Mouse (Mus musculus) neural tube, embryonic 10.5 days (tissue): ENCODE measurements around the gene Adam33.
"Not testable (repeated sequence)": the region's sequence is repeated elsewhere in the genome, so short reads cannot be mapped to it uniquely, and the experiment has no call there.

Source experiments
- DNase-seq: peaks from one replicate; pipeline ENCODE4 v3.0.0-alpha.2; 2017; ENCODE audit warnings: low spot score; ENCODE audit errors: extremely low spot score

The Adam33 gene

GRCm38 (mm10) chr2:131063404-131063864, at the start of gene Adam33:
Gene Adam33, minus strand, starts transcription at chr2:131063814.
- peak; percentile 29 for DNase-seq

- no peak for DNase-seq
Measured at GRCm38 (mm10) chr2:131105989-131106388, 42.4 kb upstream of the Adam33 start.

GRCm38 (mm10) chr2:131105061-131105460, 41.4 kb upstream of the Adam33 start:
- not testable (repeated sequence) for DNase-seq

GRCm38 (mm10) chr2:131104021-131104420, 40.4 kb upstream of the Adam33 start:
- DNase-seq, result no peak

- no peak for DNase-seq
Measured at GRCm38 (mm10) chr2:131101530-131101929, 37.9 kb upstream of the Adam33 start.

- no peak for DNase-seq
Measured at GRCm38 (mm10) chr2:131097087-131097486, 33.5 kb upstream of the Adam33 start.

- DNase-seq, result peak; percentile 52
Measured at GRCm38 (mm10) chr2:131096101-131096795, 32.6 kb upstream of the Adam33 start.

GRCm38 (mm10) chr2:131094823-131095222, 31.2 kb upstream of the Adam33 start:
- peak; percentile 80 for DNase-seq

GRCm38 (mm10) chr2:131093577-131093976, 30.0 kb upstream of the Adam33 start:
- no peak for DNase-seq

- no peak for DNase-seq
Measured at GRCm38 (mm10) chr2:131090852-131091251, 27.2 kb upstream of the Adam33 start.

GRCm38 (mm10) chr2:131089634-131090033, 26.0 kb upstream of the Adam33 start:
- no peak for DNase-seq

GRCm38 (mm10) chr2:131088581-131088980, 25.0 kb upstream of the Adam33 start:
- no peak for DNase-seq

- no peak for DNase-seq
Measured at GRCm38 (mm10) chr2:131086667-131087390, 23.2 kb upstream of the Adam33 start, which contains the start of gene Siglec1. Gene Siglec1, minus strand, starts transcription at chr2:131086765.

GRCm38 (mm10) chr2:131084206-131084605, 20.6 kb upstream of the Adam33 start:
- no peak for DNase-seq

GRCm38 (mm10) chr2:131080507-131080906, 16.9 kb upstream of the Adam33 start:
- DNase-seq, result no peak

GRCm38 (mm10) chr2:131072536-131072935, 8.9 kb upstream of the Adam33 start:
- no peak for DNase-seq

- DNase-seq, result no peak
Measured at GRCm38 (mm10) chr2:131067481-131067880, 3.9 kb upstream of the Adam33 start.

- DNase-seq, result no peak
Measured at GRCm38 (mm10) chr2:131066342-131066741, 2.7 kb upstream of the Adam33 start.

- DNase-seq, result no peak
Measured at GRCm38 (mm10) chr2:131061607-131062006, 2.0 kb downstream of the Adam33 start.

GRCm38 (mm10) chr2:131060784-131061183, 2.8 kb downstream of the Adam33 start:
- no peak for DNase-seq

GRCm38 (mm10) chr2:131059781-131060540, 3.7 kb downstream of the Adam33 start:
- no peak for DNase-seq

GRCm38 (mm10) chr2:131059377-131059776, 4.2 kb downstream of the Adam33 start:
- DNase-seq, result no peak
